Mouse (Mus musculus): ENCODE results near the gene Grik2.

GRCm38 (mm10) chr10:49762607-49763006 is 26.0 kb downstream of the Grik2 start:
- TF ChIP-seq CTCF (IDR thresholded peaks at IDR 0.05; ENCODE audit: low read depth) (no peak), EP300 (IDR thresholded peaks at IDR 0.05; ENCODE audit: low read depth) (no peak)

Data from heart, postnatal 0 days (tissue).